Mouse (Mus musculus) megakaryocyte-erythroid progenitor cell, adult 5-6 weeks (primary cell): ENCODE results near the gene Prdx2. TPM values are rescaled to one million over a fixed set of nuclear protein-coding genes. Genes with fewer than 3 reads are reported as not detected.

Experiments
- ATAC-seq: replicated peaks from 2 replicates; pipeline ENCODE4 v1.8.0; 2016; ENCODE audit warnings: mild to moderate bottlenecking, inconsistent platforms; ENCODE audit not compliant: severe bottlenecking, poor library complexity, low FRiP score, low TSS enrichment
- total RNA-seq, 2 experiments: library from RNA; stranded (forward) in 1 of 2; stranded (reverse) in 1 of 2; fragments of 200-1000, 215-1000 nt in 1 of 2; fragments of >200 nt in 1 of 2; fragmentation: Nextera tagmentation in 1 of 2; gene quantifications; 2 replicates each; pipeline ENCODE4 v1.2.3; 2014 to 2017

Prdx2 gene
- total RNA-seq, 2 experiments from 2014 or later: 898 to 1,021 TPM

DNA sequence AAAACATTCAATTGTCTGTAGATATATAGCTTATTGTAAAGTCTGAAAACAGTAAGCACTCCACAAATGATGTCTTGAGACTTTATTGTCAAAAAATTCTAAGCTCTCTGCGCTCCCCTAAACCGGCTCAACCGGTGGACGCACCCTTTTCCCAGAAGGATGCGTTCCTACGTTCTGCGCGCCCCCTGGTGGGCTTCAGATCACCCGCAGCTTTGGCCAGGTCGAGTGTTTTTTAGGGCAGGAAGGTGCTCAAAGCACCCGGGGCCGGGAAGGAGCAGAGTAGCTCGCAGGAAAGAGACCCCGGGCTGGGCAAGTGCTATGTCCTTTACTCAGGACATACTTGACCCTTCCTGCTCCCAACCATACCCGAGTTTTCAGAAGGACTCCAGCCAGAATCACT is 20.4 kb downstream of the Prdx2 start:
- peak; percentile 47; the same call in 1 of the 2 replicates for ATAC-seq

DNA sequence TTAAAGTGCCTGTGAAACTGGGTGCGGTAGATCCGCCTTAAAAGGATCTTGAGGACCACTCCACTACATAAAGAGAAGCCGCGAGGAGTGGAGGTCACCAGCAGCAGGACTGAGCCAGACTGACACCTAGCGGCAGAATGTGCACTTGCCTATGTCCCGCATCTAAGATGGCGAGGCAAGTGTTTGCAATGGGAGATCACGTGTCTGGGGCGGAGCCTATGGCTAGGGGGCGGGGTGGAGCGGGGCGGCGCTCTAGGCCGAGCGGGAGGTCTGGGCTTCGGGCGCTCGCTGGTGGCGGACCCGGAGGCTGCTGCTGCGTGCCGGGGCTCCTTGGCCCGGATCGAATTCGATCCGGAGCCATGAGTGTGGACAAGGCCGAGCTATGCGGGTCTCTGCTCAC is 21.0 kb downstream of the Prdx2 start, which contains the start of gene Hook2:
Gene Hook2, plus strand, starts transcription at position 255 of the 400 bp plus-strand sequence.
- peak; percentile 78 for ATAC-seq

DNA sequence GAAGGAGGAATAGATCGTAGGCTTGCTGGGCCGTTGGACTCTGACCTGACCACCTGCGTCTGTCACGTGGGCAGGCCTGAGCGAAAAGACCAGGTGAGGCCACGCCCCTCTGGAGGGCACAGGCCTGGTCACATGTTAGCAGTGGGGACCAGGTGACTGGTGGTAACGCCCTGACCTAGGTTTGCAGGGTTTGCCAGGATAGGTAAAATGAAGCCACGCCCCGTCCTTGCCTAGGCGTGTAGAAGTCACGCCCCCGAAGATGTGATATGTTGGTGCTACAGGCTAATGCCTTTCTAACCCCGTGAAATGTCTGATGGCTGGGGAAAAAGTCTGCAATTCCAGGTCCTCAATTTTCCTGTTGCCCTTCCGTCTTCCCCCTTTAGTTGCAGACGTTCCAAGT is 21.4 kb downstream of the Prdx2 start:
- ATAC-seq: peak; percentile 27

DNA sequence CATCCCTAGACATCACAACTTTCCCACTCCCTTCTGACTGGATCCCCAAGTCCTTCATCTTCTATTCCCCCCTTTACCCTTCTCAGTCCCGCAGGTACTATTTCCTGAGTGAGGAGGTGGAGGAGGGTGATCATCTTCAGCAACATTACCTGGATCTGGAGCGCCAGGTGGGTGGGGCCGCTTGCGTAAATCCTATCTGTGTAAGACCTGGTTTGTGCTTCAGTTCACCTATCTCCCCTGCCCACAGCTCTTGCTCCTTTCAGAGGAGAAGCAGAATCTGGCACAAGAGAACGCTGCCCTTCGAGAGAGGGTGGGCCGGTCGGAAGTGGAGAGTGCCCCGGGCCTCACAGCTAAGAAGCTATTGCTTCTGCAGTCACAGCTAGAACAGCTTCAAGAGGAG is 25.0 kb downstream of the Prdx2 start:
- no peak for ATAC-seq

DNA sequence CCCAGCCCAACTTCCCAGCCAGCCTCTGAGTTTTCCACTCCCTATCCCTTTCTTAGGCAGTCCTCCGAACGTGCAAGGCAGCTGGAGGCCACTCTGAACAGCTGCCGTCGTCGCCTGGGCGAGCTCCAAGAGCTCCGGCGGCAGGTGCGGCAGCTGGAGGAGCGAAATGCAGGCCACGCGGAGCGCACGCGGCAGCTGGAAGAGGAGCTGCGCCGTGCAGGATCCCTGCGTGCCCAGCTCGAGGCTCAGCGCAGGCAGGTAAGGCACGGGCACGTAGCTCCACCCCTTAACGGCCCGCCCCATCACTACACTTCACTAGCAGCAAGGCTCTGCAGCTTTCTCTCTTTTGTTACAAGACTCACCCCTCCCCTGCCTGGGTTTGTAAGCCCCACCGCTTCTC is 26.3 kb downstream of the Prdx2 start:
- no peak for ATAC-seq

DNA sequence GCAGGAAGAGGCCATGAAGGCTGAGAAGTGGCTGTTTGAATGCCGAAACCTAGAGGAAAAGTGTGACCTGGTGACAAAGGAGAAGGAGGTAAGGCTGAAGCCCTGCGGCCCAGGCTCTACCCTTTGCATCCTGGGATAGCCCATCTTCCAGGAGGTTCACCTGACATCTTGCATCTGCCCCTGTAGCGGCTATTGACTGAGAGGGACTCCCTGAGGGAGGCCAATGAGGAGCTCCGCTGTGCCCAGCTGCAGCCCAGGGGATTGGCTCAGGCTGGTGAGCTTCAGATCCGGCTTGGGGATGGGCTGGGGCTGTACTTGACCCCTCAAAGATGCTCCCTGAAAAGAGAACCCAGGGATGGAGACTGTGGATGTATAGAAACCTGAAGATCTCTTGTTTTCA is 27.6 kb downstream of the Prdx2 start:
- no peak for ATAC-seq

DNA sequence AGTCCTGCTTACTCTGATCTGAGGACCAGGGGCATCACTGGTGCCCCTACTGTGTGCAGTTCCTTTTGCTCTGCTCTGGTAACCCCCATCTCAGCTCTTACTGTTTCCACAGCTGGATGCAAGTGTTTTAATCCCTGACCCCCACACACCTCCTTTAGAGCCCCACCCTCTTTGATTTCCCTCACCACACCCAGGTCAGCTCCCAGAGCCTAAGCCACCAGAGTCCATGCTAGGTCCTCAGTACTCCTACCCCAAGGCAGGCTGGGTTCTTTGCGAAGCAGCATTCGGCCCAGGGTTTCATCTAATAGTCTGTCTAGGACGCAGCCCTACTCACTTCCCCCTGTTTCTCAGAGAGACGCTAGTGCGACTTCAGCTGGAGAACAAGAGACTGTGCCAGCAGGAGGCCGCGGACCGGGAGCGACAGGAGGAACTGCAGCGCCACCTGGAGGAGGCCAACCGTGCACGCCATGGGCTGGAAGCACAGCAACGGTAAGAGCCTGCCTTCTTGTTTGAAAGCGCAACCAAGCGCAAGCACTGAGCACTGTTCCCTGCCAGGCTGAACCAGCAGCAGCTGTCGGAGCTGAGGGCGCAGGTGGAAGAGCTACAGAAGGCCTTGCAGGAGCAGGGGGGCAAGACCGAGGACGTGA is 28.4 kb downstream of the Prdx2 start:
- ATAC-seq: peak; percentile 95

DNA sequence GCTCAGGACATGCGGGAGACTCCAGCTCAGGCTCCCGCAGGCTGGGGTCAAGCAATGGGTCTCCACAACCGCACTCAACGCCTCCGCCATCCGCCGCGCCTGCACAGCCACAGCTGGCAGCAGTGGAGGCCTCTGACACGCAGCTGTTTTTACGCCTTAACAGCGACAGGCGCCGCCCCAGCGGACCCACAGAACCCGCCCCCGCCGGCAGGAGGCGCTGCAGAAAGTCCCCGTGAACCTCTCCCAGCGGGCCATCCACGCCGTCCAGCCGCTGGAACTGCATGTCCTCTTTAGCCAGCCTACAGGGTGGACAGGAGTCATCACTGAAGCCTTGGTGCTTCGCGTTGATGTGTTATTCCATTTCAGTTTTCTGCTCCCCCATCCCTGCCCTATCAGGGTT is 38.3 kb downstream of the Prdx2 start:
- peak; percentile 65 for ATAC-seq

DNA sequence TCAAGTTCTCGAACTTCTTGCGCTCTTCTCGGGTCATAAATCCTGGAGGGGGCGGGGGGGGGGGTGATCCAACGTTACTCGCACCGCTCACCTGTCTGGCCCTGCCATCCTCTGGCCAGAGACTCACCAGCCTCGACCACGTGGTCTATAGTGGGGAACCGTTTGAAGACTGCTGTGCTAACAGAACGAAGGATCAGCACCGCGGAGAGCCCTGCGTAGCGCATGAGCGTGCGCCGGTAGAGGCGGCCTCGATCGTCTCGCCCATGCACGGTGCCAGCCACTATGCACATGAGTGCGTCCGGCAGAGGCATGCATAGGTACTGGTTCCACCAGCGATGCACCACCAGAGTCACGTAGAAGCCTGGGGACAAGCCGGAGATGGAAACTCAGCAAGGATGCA is 41.9 kb downstream of the Prdx2 start:
- ATAC-seq: 0 out of 2 replicates have a peak, but pooled peaks have one; percentile 22

DNA sequence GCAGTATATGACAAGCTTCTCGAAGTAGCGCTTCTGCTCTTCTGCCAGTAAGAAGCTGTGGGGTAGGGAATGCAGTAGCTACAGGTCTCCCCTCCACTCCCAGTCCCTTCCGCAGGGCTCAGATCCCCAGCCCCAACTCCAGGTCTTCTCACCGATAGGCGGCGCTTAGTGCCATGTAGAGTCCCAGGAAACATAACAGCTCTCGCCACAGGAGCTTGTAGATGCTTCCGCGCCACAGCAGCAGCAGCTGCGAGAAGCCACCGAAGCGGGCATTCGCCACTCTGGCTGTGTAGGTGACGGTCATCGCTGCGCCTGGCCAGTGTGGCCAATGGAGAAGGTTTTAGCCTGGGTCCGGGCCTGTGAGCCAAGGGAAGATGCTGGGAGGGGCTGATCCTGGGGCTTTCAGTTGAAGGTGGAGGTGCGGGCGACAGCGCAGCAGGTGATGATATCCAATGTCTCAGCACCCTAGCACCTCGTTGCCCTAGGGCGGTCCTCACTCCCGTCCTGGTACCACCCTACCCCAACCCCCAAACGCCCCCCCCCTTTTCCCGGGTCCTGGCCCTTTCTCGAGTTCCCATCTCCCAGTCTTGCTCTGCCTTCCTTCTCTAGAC is 43.9 kb downstream of the Prdx2 start:
- peak; percentile 89 for ATAC-seq

DNA sequence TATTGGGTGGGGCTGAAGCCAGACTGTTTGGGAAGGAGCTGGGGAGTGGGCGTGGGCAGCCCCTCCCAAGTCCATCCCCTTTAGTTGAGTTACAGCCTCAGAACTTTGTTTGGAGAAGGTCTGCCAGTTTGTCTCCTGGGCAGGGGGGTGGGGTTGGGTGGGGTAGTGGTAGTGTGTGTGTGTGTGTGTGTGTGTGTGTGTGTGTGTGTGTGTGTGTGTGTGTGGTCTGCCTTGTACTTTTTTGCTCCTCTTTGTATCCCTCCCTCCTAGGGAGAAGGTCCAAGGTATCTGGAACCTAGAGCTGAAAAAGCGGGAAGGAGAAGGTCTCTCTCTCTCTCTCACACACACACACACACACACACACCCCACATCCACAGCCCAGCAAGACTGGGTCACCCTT is 45.0 kb downstream of the Prdx2 start, which contains the start of gene Best2:
Gene Best2, minus strand, starts transcription at position 101 of the 400 bp plus-strand sequence.
- ATAC-seq: no peak

DNA sequence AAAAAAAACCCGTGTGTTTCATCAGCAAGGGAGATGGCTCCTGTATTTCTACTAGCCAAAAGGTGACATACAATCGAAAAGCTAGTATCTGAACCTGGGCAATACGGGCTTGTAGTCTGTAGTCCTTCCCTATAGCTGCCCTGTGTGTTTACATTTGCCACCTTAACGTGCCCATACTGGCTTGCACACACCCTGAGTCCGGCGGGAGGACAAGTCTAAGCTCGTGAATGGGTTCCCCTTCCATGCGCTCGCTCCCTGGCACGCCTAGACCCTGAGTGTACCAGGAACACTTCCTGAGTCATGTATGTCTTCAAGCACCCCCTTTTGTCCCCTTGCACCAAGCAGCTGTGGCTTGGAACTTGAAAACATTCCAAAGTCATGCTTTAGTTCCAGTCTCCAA is 47.3 kb downstream of the Prdx2 start:
- ATAC-seq: no peak

DNA sequence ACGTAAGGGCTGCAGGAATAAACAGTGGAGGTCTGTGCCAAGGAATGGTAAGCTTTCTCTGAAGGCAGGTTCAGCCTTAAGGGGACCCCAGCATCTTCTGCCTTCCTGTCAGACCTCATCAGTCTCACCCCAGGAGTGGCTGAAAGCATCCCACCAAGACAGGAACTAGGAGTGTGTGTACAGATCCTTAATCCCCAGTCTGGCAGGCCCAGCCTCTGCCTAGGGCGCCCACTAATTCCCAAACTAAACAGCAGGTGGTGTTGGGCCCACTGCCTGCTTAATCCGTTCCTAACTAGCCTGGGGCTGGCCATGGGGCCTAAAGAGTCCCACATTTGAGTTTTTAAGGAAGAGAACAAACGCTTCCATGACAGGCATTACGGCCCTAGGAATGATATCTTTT is 47.8 kb downstream of the Prdx2 start:
- ATAC-seq: no peak

DNA sequence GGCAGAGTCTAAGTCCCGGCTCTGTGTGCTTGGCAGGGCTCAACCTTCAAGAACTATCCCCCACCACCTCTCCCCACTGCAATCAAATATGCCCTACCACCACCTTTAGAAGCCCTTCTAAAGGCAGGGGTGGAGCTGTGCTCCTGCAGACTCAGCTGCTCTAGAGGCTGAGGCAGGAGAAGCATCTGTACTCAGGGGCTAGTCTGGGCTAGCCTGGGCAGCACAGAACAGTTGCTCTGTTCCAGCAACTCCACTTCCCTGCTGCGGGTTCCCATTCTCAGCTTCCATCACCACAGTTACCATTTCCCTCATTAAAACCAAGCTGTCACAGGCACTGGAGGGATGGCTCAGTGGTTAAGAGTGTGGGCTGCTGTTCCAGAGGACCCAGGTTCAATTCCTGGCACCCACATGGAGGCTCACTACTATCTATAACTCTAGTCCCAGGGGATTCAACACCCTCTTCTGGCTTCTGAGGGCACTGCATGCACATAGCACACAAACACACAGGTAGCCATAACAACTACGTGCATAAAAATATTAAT is 52.2 kb downstream of the Prdx2 start:
- no peak for ATAC-seq

DNA sequence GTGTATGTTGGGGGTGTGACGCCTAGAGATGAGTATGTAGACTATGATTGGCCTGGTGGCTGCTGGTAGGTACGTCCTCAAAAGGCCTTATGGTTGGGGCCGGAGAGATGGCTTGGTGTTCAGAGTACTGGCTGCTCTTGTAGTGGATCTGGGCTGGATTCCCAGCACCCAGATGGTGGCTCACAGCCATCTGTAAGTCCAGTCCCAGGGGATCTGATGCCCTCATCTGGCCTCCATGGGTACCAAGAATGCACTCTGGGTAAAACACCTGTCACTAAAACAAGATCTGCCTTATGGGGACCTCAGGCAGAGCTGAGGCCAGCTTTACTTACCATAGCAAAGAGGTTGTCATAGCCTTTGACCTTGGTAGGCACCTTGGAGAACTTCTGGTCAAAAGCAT is 54.5 kb downstream of the Prdx2 start:
- no peak for ATAC-seq

Other genes with a start within 250 kb of the Prdx2 start
- 25.7 and 28.1 TPM in 2 replicates for gene G430095P16Rik, start 246.6 kb upstream of the Prdx2 start, total RNA-seq (2014; fragmentation: Nextera tagmentation)
- gene G430095P16Rik, start 246.6 kb upstream of the Prdx2 start, total RNA-seq (2017): 8.2 and 11.4 TPM in 2 replicates
- gene Nfix, start 169.2 kb upstream of the Prdx2 start, total RNA-seq (2014; fragmentation: Nextera tagmentation): 73.4 and 79.7 TPM in 2 replicates
- gene Nfix, start 169.2 kb upstream of the Prdx2 start, total RNA-seq (2017): 13.3 and 26.0 TPM in 2 replicates
- 4.7 TPM in 2 replicates for gene Dand5, start 146.8 kb upstream of the Prdx2 start, total RNA-seq (2014; fragmentation: Nextera tagmentation)
- 3.5 and 3.7 TPM in 2 replicates for gene Dand5, start 146.8 kb upstream of the Prdx2 start, total RNA-seq (2017)
- 28.3 and 31.1 TPM in 2 replicates for gene Gadd45gip1, start 138.1 kb upstream of the Prdx2 start, total RNA-seq (2014; fragmentation: Nextera tagmentation)
- 53.1 and 61.8 TPM in 2 replicates for gene Gadd45gip1, start 138.1 kb upstream of the Prdx2 start, total RNA-seq (2017)
- 94.8 and 151 TPM in 2 replicates for gene Rad23a, start 128.9 kb upstream of the Prdx2 start, total RNA-seq (2014; fragmentation: Nextera tagmentation)
- 38.4 and 43.7 TPM in 2 replicates for gene Rad23a, start 128.9 kb upstream of the Prdx2 start, total RNA-seq (2017)
- 286 and 320 TPM in 2 replicates for gene Calr, start 122.7 kb upstream of the Prdx2 start, total RNA-seq (2014; fragmentation: Nextera tagmentation)
- 1,361 and 1,527 TPM in 2 replicates for gene Calr, start 122.7 kb upstream of the Prdx2 start, total RNA-seq (2017)
- 101 and 104 TPM in 2 replicates for gene Farsa, start 112.6 kb upstream of the Prdx2 start, total RNA-seq (2014; fragmentation: Nextera tagmentation)
- 151 and 153 TPM in 2 replicates for gene Farsa, start 112.6 kb upstream of the Prdx2 start, total RNA-seq (2017)
- gene Syce2, start 97.5 kb upstream of the Prdx2 start, total RNA-seq (2014; fragmentation: Nextera tagmentation): 101 and 135 TPM in 2 replicates
- 98.9 and 102 TPM in 2 replicates for gene Syce2, start 97.5 kb upstream of the Prdx2 start, total RNA-seq (2017)
- 34.7 and 51.0 TPM in 2 replicates for gene Gcdh, start 75.7 kb upstream of the Prdx2 start, total RNA-seq (2014; fragmentation: Nextera tagmentation)
- gene Gcdh, start 75.7 kb upstream of the Prdx2 start, total RNA-seq (2017): 37.0 and 42.9 TPM in 2 replicates
- gene Klf1, start 67.7 kb upstream of the Prdx2 start, total RNA-seq (2014; fragmentation: Nextera tagmentation): 193 and 197 TPM in 2 replicates
- 162 and 228 TPM in 2 replicates for gene Klf1, start 67.7 kb upstream of the Prdx2 start, total RNA-seq (2017)
- 29.1 and 38.8 TPM in 2 replicates for gene Dnase2a, start 61.0 kb upstream of the Prdx2 start, total RNA-seq (2014; fragmentation: Nextera tagmentation)
- 26.7 and 42.2 TPM in 2 replicates for gene Dnase2a, start 61.0 kb upstream of the Prdx2 start, total RNA-seq (2017)
- gene Mast1, start 32.2 kb upstream of the Prdx2 start, total RNA-seq (2014; fragmentation: Nextera tagmentation): 0.45 TPM in 1 of 2 replicates, not detected in the other
- 0.42 TPM in 1 of 2 replicates, not detected in the other for gene Mast1, start 32.2 kb upstream of the Prdx2 start, total RNA-seq (2017)
- not detected in 2 replicates for gene Rtbdn, start 22.6 kb upstream of the Prdx2 start, total RNA-seq (2014; fragmentation: Nextera tagmentation)
- not detected in 2 replicates for gene Rtbdn, start 22.6 kb upstream of the Prdx2 start, total RNA-seq (2017)
- gene Gm49661, start 154 bp upstream of the Prdx2 start, total RNA-seq (2014; fragmentation: Nextera tagmentation): not detected in 2 replicates
- gene Gm49661, start 154 bp upstream of the Prdx2 start, total RNA-seq (2017): not detected in 2 replicates
- gene Rnaseh2a, start 180 bp downstream of the Prdx2 start, total RNA-seq (2014; fragmentation: Nextera tagmentation): 198 and 202 TPM in 2 replicates
- 119 and 151 TPM in 2 replicates for gene Rnaseh2a, start 180 bp downstream of the Prdx2 start, total RNA-seq (2017)
- 4.1 and 8.0 TPM in 2 replicates for gene Junb, start 9.1 kb downstream of the Prdx2 start, total RNA-seq (2014; fragmentation: Nextera tagmentation)
- gene Junb, start 9.1 kb downstream of the Prdx2 start, total RNA-seq (2017): 57.8 and 74.2 TPM in 2 replicates
- gene Hook2, start 21.0 kb downstream of the Prdx2 start, total RNA-seq (2014; fragmentation: Nextera tagmentation): 7.7 and 9.6 TPM in 2 replicates
- gene Hook2, start 21.0 kb downstream of the Prdx2 start, total RNA-seq (2017): 11.0 and 19.9 TPM in 2 replicates
- gene Best2, start 44.9 kb downstream of the Prdx2 start, total RNA-seq (2014; fragmentation: Nextera tagmentation): not detected in 2 replicates
- not detected in 2 replicates for gene Best2, start 44.9 kb downstream of the Prdx2 start, total RNA-seq (2017)
- 77.3 and 82.3 TPM in 2 replicates for gene Asna1, start 55.7 kb downstream of the Prdx2 start, total RNA-seq (2014; fragmentation: Nextera tagmentation)
- gene Asna1, start 55.7 kb downstream of the Prdx2 start, total RNA-seq (2017): 48.6 and 73.5 TPM in 2 replicates
- gene Trir, start 57.2 kb downstream of the Prdx2 start, total RNA-seq (2014; fragmentation: Nextera tagmentation): 137 and 159 TPM in 2 replicates
- gene Trir, start 57.2 kb downstream of the Prdx2 start, total RNA-seq (2017): 342 and 455 TPM in 2 replicates
- gene Tnpo2, start 67.3 kb downstream of the Prdx2 start, total RNA-seq (2014; fragmentation: Nextera tagmentation): 42.2 and 68.5 TPM in 2 replicates
- 20.3 and 28.3 TPM in 2 replicates for gene Tnpo2, start 67.3 kb downstream of the Prdx2 start, total RNA-seq (2017)
- 11.0 and 21.1 TPM in 2 replicates for gene Fbxw9, start 90.5 kb downstream of the Prdx2 start, total RNA-seq (2014; fragmentation: Nextera tagmentation)
- 1.4 and 5.8 TPM in 2 replicates for gene Fbxw9, start 90.5 kb downstream of the Prdx2 start, total RNA-seq (2017)
- gene Gm5741, start 98.4 kb downstream of the Prdx2 start, total RNA-seq (2014; fragmentation: Nextera tagmentation): not detected in 2 replicates
- not detected in 2 replicates for gene Gm5741, start 98.4 kb downstream of the Prdx2 start, total RNA-seq (2017)
- 69.1 and 99.2 TPM in 2 replicates for gene Dhps, start 102.2 kb downstream of the Prdx2 start, total RNA-seq (2014; fragmentation: Nextera tagmentation)
- 15.0 and 17.6 TPM in 2 replicates for gene Dhps, start 102.2 kb downstream of the Prdx2 start, total RNA-seq (2017)
- gene Wdr83os, start 111.2 kb downstream of the Prdx2 start, total RNA-seq (2014; fragmentation: Nextera tagmentation): 172 and 250 TPM in 2 replicates
- gene Wdr83os, start 111.2 kb downstream of the Prdx2 start, total RNA-seq (2017): 40.4 and 61.3 TPM in 2 replicates
- gene Wdr83, start 111.7 kb downstream of the Prdx2 start, total RNA-seq (2014; fragmentation: Nextera tagmentation): 50.1 and 102 TPM in 2 replicates
- 23.1 and 25.2 TPM in 2 replicates for gene Wdr83, start 111.7 kb downstream of the Prdx2 start, total RNA-seq (2017)
- 30.8 and 30.9 TPM in 2 replicates for gene Man2b1, start 113.7 kb downstream of the Prdx2 start, total RNA-seq (2014; fragmentation: Nextera tagmentation)
- 9.8 and 13.8 TPM in 2 replicates for gene Man2b1, start 113.7 kb downstream of the Prdx2 start, total RNA-seq (2017)
- not detected in 2 replicates for gene Zfp791, start 153.5 kb downstream of the Prdx2 start, total RNA-seq (2014; fragmentation: Nextera tagmentation)
- not detected in 2 replicates for gene Zfp791, start 153.5 kb downstream of the Prdx2 start, total RNA-seq (2017)
- gene Cks1brt, start 182.3 kb downstream of the Prdx2 start, total RNA-seq (2014; fragmentation: Nextera tagmentation): not detected in 2 replicates
- not detected in 2 replicates for gene Cks1brt, start 182.3 kb downstream of the Prdx2 start, total RNA-seq (2017)